Mouse (Mus musculus) heart, adult 2 months (tissue): ENCODE results near the gene Lrrc32. TPM values are rescaled to one million over a fixed set of nuclear protein-coding genes. Genes with fewer than 3 reads are reported as not detected.

Source experiments
- DNase-seq, 2 experiments: peaks; one replicate each; pipeline ENCODE4 v3.0.0; 2021
- H3K27ac ChIP-seq: fragments of 200-600 bp; 2 replicates; pipeline ENCODE4 v1.8.1; 2022
- H3K27me3 ChIP-seq: fragments of 200-500 bp; 2 replicates; pipeline ENCODE4 v1.6.1; 2012; ENCODE audit warnings: mild to moderate bottlenecking, low read length, inconsistent platforms, mixed read lengths; ENCODE audit not compliant: control insufficient read depth, insufficient read depth
- H3K36me3 ChIP-seq: fragments of 200-500 bp; 2 replicates; pipeline ENCODE4 v1.6.1; 2012; ENCODE audit warnings: low read length, inconsistent platforms; ENCODE audit not compliant: control insufficient read depth, insufficient read depth
- H3K4me1 ChIP-seq: fragments of 200-500 bp; 2 replicates; pipeline ENCODE4 v1.6.1; 2011; ENCODE audit warnings: low read length; ENCODE audit not compliant: control insufficient read depth, insufficient read depth
- H3K4me3 ChIP-seq: fragments of 200-600 bp; 2 replicates; pipeline ENCODE4 v1.8.1; 2022
- H3K79me2 ChIP-seq: fragments of 200-500 bp; replicated peaks from 2 replicates; pipeline ENCODE4 v1.6.1; 2012; ENCODE audit warnings: mild to moderate bottlenecking, inconsistent platforms, low read length, moderate library complexity, mixed read lengths; ENCODE audit not compliant: control insufficient read depth, insufficient read depth
- H3K9ac ChIP-seq: fragments of 200-500 bp; 2 replicates; pipeline ENCODE4 v1.6.1; 2012; ENCODE audit warnings: low read depth, mild to moderate bottlenecking, control low read depth, inconsistent platforms, low read length, mixed read lengths
- CTCF ChIP-seq: fragments of 200-600 bp; IDR thresholded peaks from 2 replicates; pipeline ENCODE4 v1.8.1; 2022; ENCODE audit warnings: antibody characterized with exemption, mild to moderate bottlenecking, moderate library complexity
- EP300 ChIP-seq: fragments of 200-500 bp; IDR thresholded peaks from 2 replicates; pipeline ENCODE4 v1.6.1; 2011; ENCODE audit warnings: low read depth, low read length, control low read depth; ENCODE audit not compliant: insufficient read depth
- POLR2A ChIP-seq: fragments of 200-500 bp; IDR thresholded peaks from 2 replicates; pipeline ENCODE4 v1.6.1; 2011; ENCODE audit warnings: mild to moderate bottlenecking, low read depth, low read length, control low read depth; ENCODE audit not compliant: insufficient read depth
- WGBS: fragments of 180-500 bp; shearing (Covaris S2); methylation state at CpG from one replicate; pipeline ENCODE4 v1.1.7; 2018; 5-methylcytosine and 5-hydroxymethylcytosine counted together
- intact Hi-C: fragments of 180-260 bp; cut with DNase I; formaldehyde crosslinking; loops from one replicate; pipeline ENCODE4 v1.15.1; 2025
- long read RNA-seq: library from polyadenylated mRNA; stranded (forward); transcript quantifications from one replicate; pipeline ENCODE4 v2.0.0, GENCODE M21; 2021
- polyA plus RNA-seq: library from polyadenylated mRNA; depleted of rRNA; stranded (reverse); fragments of >200 nt; gene quantifications from 2 replicates; pipeline ENCODE4 v1.2.3, GENCODE M21; 2012; rRNA removed
- total RNA-seq, 2 experiments: library from RNA; stranded (reverse); gene quantifications; 2 replicates each; pipeline ENCODE4 v1.2.3; 2021

Lrrc32 gene
- 10 to 100 TPM; 13.6 to 13.7 TPM for total RNA-seq
- polyA plus RNA-seq: 14.5 and 21.9 TPM in 2 replicates
- long read RNA-seq, full-length matches to known transcripts: 14 of 17 reads
- long read RNA-seq, partial matches to known transcripts: 0 of 17 reads
- long read RNA-seq, other reads (novel, unspliced or antisense): 3 of 17 reads

GRCm38 (mm10) chr7:98489131-98489530, at the start of gene Lrrc32:
Lrrc32 (plus strand) TSS chr7:98489283.
- peak within 1 kb of the TSS; percentile 81 for H3K27ac ChIP-seq
- no peaks in the 10 kb centered on the region for H3K27me3 ChIP-seq
- H3K4me1 ChIP-seq: peaks cover 19% of the 10 kb centered on the region
- peak within 1 kb of the TSS; percentile 90 for H3K4me3 ChIP-seq
- no peaks in the 10 kb centered on the region; the same call in 1 of the 2 replicates for H3K79me2 ChIP-seq
- DNase-seq: peak in 1 of 2 experiments; percentile 52
- intact Hi-C loops: loop anchor here (10.0 kb wide), 1 partner anchor 346 kb away; the partner anchor contains the start of gene Wnt11
- TF ChIP-seq EP300 (no peak), CTCF (no peak), POLR2A (no peak)
- WGBS: 63% methylated on average over 6 of the region's 6 CpGs
- peak within 1 kb of the TSS; percentile 89 for H3K9ac ChIP-seq
- H3K36me3 ChIP-seq: no peaks in the 10 kb centered on the region

- Histone ChIP-seq H3K27ac (no peak within 1 kb of the TSS), H3K27me3 (no peaks in the 10 kb centered on the region), H3K79me2 (no peaks in the 10 kb centered on the region), H3K9ac (no peak within 1 kb of the TSS), H3K4me1 (no peaks in the 10 kb centered on the region), H3K4me3 (no peak within 1 kb of the TSS), H3K36me3 (no peaks in the 10 kb centered on the region)
- TF ChIP-seq POLR2A (no peak), EP300 (no peak), CTCF (no peak)
- 20% methylated on average over 10 of the region's 10 CpGs for WGBS
- intact Hi-C loops: loop anchor here (10.0 kb wide), 2 partner anchors 155 to 285 kb away; no protein-coding TSS in a partner anchor
- DNase-seq: no peak
These were observed 49.1 kb upstream of the Lrrc32 start, which contains the start of gene Gucy2d for GRCm38 (mm10) chr7:98439956-98440466. Gucy2d (plus strand) TSS chr7:98440416.

GRCm38 (mm10) chr7:98446873-98447272, 42.2 kb upstream of the Lrrc32 start:
- 51% methylated on average over 3 of the region's 3 CpGs for WGBS
- DNase-seq: no peak
- no peak for TF ChIP-seq CTCF
- TF ChIP-seq EP300: no peak
- no peak for TF ChIP-seq POLR2A

GRCm38 (mm10) chr7:98447585-98448308, 41.3 kb upstream of the Lrrc32 start:
- 45% methylated on average over 11 of the region's 11 CpGs for WGBS
- H3K36me3 ChIP-seq: no peaks in the 10 kb centered on the region
- intact Hi-C loops: loop anchor here (1.0 kb wide), 1 partner anchor 98 kb away; no protein-coding TSS in a partner anchor
- peak overlapping the region; percentile 57 for H3K27ac ChIP-seq
- H3K4me3 ChIP-seq: no peak overlapping the region
- peaks cover 3% of the 10 kb centered on the region; the same call in 1 of the 2 replicates for H3K4me1 ChIP-seq
- TF ChIP-seq EP300: no peak
- peak; percentile 76 for TF ChIP-seq CTCF
- no peak for DNase-seq
- H3K27me3 ChIP-seq: no peaks in the 10 kb centered on the region
- no peaks in the 10 kb centered on the region for H3K79me2 ChIP-seq
- H3K9ac ChIP-seq: no peak overlapping the region

More at GRCm38 (mm10) chr7:98446873-98447272, 42.2 kb upstream of the Lrrc32 start:
- intact Hi-C loops: loop anchor here (1.0 kb wide), 1 partner anchor 98 kb away; no protein-coding TSS in a partner anchor
- Histone ChIP-seq H3K36me3 (no peaks in the 10 kb centered on the region), H3K27me3 (no peaks in the 10 kb centered on the region), H3K27ac (no peak overlapping the region), H3K9ac (no peak overlapping the region), H3K79me2 (no peaks in the 10 kb centered on the region), H3K4me1 (peaks cover 3% of the 10 kb centered on the region; the same call in 1 of the 2 replicates), H3K4me3 (no peak overlapping the region)

GRCm38 (mm10) chr7:98448309-98448630, 40.8 kb upstream of the Lrrc32 start:
- H3K4me3 ChIP-seq: no peak overlapping the region
- H3K9ac ChIP-seq: no peak overlapping the region
- 66% methylated on average over 5 of the region's 5 CpGs for WGBS
- peak overlapping the region; percentile 57 for H3K27ac ChIP-seq
- H3K79me2 ChIP-seq: no peaks in the 10 kb centered on the region
- no peaks in the 10 kb centered on the region for H3K27me3 ChIP-seq
- no peak for DNase-seq
- intact Hi-C loops: no loop called here
- TF ChIP-seq EP300 (no peak), POLR2A (no peak), CTCF (no peak)
- H3K4me1 ChIP-seq: peaks cover 3% of the 10 kb centered on the region; the same call in 1 of the 2 replicates
- H3K36me3 ChIP-seq: no peaks in the 10 kb centered on the region

GRCm38 (mm10) chr7:98449696-98450095, 39.4 kb upstream of the Lrrc32 start:
- TF ChIP-seq EP300 (no peak), POLR2A (no peak), CTCF (no peak)
- no peak for DNase-seq
- Histone ChIP-seq H3K27me3 (no peaks in the 10 kb centered on the region), H3K79me2 (no peaks in the 10 kb centered on the region), H3K27ac (no peak overlapping the region), H3K4me3 (no peak overlapping the region), H3K36me3 (no peaks in the 10 kb centered on the region), H3K4me1 (peaks cover 7% of the 10 kb centered on the region), H3K9ac (no peak overlapping the region)
- intact Hi-C loops: no loop called here
- WGBS: 80% methylated on average over 9 of the region's 9 CpGs
